Comparison of ENCODE assay signal across 14 mouse cellular contexts in the genomic region with DNA sequence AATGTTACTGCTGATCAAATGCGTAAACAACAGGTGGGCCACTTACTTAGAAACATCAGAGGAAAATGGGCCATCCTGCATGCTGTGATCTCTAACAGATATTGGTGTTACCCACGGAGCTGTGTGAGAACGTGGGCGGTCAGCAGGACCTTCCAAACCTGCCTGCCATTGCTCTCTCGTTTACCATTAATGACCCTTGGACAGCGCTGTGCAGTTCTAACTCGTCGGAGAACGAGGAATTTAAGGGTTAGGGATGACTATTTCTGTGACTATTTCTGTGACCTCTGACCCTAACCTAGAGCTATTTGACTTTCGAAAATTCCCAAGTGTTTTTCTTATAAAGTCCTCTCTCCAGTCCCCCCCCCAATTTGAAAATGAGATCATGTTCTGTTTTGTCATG.
"Had no signal": no experiment of that assay in that cellular context is flagged by ENCODE, and none has a peak within 500 bp of the region (broad histone marks: within the 10 kb centered on the region; RNA-seq: fewer than 3 reads in every experiment).

No protein-coding gene starts in this region.

- H3K36me3 ChIP-seq: intestine, embryonic 15.5 days; kidney, embryonic 15.5 days; limb, embryonic 15.5 days had no signal

- H3K27me3 ChIP-seq: intestine, embryonic 15.5 days; kidney, embryonic 15.5 days; limb, embryonic 12.5 days; limb, embryonic 15.5 days had no signal

- ATAC-seq: intestine, embryonic 15.5 days had no signal

- DNase-seq: kidney, adult 18-20 months; kidney, postnatal 14 days; kidney, postnatal 4 days; left cerebral cortex, postnatal 4 days; lung, adult 2 months; lung, postnatal 14 days; midbrain, embryonic 14.5 days; thymus, adult 18-20 months; thymus, postnatal 36 days had no signal

- H3K9ac ChIP-seq: intestine, embryonic 15.5 days; kidney, embryonic 15.5 days; limb, embryonic 12.5 days; limb, embryonic 15.5 days had no signal

- H3K9me3 ChIP-seq: intestine, embryonic 15.5 days; kidney, embryonic 15.5 days; limb, embryonic 12.5 days; limb, embryonic 15.5 days had no signal

- H3K4me3 ChIP-seq: intestine, embryonic 15.5 days; kidney, embryonic 15.5 days; limb, embryonic 12.5 days; limb, embryonic 15.5 days had no signal

- H3K4me2 ChIP-seq: intestine, embryonic 15.5 days; kidney, embryonic 15.5 days; limb, embryonic 12.5 days; limb, embryonic 15.5 days; midbrain, embryonic 11.5 days had no signal

- H3K27ac ChIP-seq: intestine, embryonic 15.5 days; kidney, embryonic 15.5 days; limb, embryonic 12.5 days; limb, embryonic 15.5 days had no signal
